In the genomic region with DNA sequence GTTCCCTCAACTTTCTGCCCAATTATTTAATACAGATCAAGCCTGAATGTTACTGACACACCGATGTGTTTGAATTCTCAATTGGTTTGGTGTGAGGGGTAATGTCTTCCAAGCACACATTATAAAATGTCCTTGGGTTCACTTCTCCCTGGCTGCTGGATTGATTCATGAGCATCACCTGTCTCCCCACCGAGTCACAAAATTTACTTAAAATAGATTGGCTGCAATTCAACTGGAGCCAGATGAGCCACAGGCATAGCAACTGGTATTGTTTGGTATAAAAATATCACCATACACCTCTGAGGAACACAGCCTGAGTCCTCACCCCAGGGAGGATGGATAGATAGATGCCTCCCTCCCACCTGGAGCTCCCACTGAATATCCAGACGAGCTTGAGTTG, we compare ENCODE assay signal across 27 mouse cellular contexts.
"Had no signal": no experiment of that assay in that cellular context is flagged by ENCODE, and none has a peak within 500 bp of the region (broad histone marks: within the 10 kb centered on the region; RNA-seq: fewer than 3 reads in every experiment).

No protein-coding gene starts in this region.

- H3K4me2 ChIP-seq: limb, embryonic 12.5 days; limb, embryonic 13.5 days; limb, embryonic 15.5 days; liver, embryonic 11.5 days; liver, embryonic 12.5 days; liver, embryonic 13.5 days; liver, embryonic 15.5 days; lung, embryonic 14.5 days; lung, embryonic 15.5 days; midbrain, embryonic 11.5 days; midbrain, embryonic 12.5 days; midbrain, embryonic 13.5 days; midbrain, embryonic 15.5 days had no signal

- DNase-seq: left cerebral cortex, postnatal 4 days; liver; liver, embryonic 13.5 days; liver, postnatal 0 days; lung, adult 18-20 months; lung, adult 2 months; lung, embryonic 14.5 days; lung, postnatal 10 days; lung, postnatal 14 days; lung, postnatal 36 days; lung, postnatal 4 days; midbrain, embryonic 14.5 days had no signal

- H3K36me3 ChIP-seq: limb, embryonic 10.5 days; limb, embryonic 12.5 days; limb, embryonic 13.5 days; limb, embryonic 15.5 days; liver, embryonic 12.5 days; liver, embryonic 13.5 days; liver, embryonic 15.5 days; lung, embryonic 15.5 days; midbrain, embryonic 10.5 days; midbrain, embryonic 12.5 days; midbrain, embryonic 13.5 days; midbrain, embryonic 15.5 days had no signal

- H3K27me3 ChIP-seq: limb, embryonic 12.5 days; limb, embryonic 13.5 days; limb, embryonic 15.5 days; liver, embryonic 12.5 days; liver, embryonic 13.5 days; liver, embryonic 15.5 days; lung, embryonic 15.5 days; megakaryocyte, embryonic 14.5 days; midbrain, embryonic 12.5 days; midbrain, embryonic 13.5 days; midbrain, embryonic 15.5 days had no signal

- H3K4me3 ChIP-seq: left cerebral cortex, adult 2 months; limb, embryonic 10.5 days; limb, embryonic 12.5 days; limb, embryonic 13.5 days; limb, embryonic 15.5 days; liver, embryonic 12.5 days; liver, embryonic 13.5 days; liver, embryonic 15.5 days; lung, embryonic 15.5 days; megakaryocyte, embryonic 14.5 days; midbrain, embryonic 10.5 days; midbrain, embryonic 12.5 days; midbrain, embryonic 13.5 days; midbrain, embryonic 15.5 days had no signal
